Mouse (Mus musculus) megakaryocyte, embryonic 14.5 days (primary cell): ENCODE measurements at regions not wholly inside any gene's neighbourhood (a gene's known extent, or its start where the extent isn't known, plus 50 kb on each side); places are given as distances from the start of the nearest gene placed in this dataset.
A peak's percentile ranks its signal among the peaks of the same experiment; 100 is the strongest.

Experiments used
- H3K27me3 ChIP-seq: replicated peaks from 2 replicates; pipeline ENCODE3; 2012; ENCODE audit warnings: inconsistent platforms
- H3K36me3 ChIP-seq: replicated peaks from 2 replicates; pipeline ENCODE3; 2012; ENCODE audit warnings: low read length, inconsistent platforms, mixed read lengths
- H3K4me1 ChIP-seq: 2 replicates; pipeline ENCODE4 v1.6.1; 2012; ENCODE audit warnings: inconsistent platforms
- H3K4me3 ChIP-seq: replicated peaks from 2 replicates; pipeline ENCODE3; 2012; ENCODE audit warnings: moderate library complexity, mild to moderate bottlenecking, inconsistent platforms
- H3K9me3 ChIP-seq: 2 replicates; pipeline ENCODE4 v1.6.1; 2012; ENCODE audit warnings: inconsistent platforms
- FLI1 ChIP-seq: IDR thresholded peaks from 2 replicates; pipeline ENCODE4 v1.6.1; 2012; ENCODE audit warnings: low read length, inconsistent platforms, mixed read lengths
- GATA1 ChIP-seq: IDR thresholded peaks from 3 replicates; pipeline ENCODE4 v1.6.1; 2012; ENCODE audit warnings: mixed read lengths, low read length, inconsistent platforms, borderline replicate concordance

GRCm38 (mm10) chr8:126833471-126834453 is 111.9 kb downstream of the Tomm20 start:
- TF ChIP-seq GATA1 (no peak), FLI1 (no peak)
- peaks cover 94% of the 10 kb centered on the region for H3K4me1 ChIP-seq
- no peaks in the 10 kb centered on the region for H3K36me3 ChIP-seq
- H3K27me3 ChIP-seq, result no peaks in the 10 kb centered on the region
- H3K4me3 ChIP-seq, result peak overlapping the region; percentile 87
- H3K9me3 ChIP-seq, result no peaks in the 10 kb centered on the region

- TF ChIP-seq GATA1 (no peak), FLI1 (no peak)
- Histone ChIP-seq H3K36me3 (no peaks in the 10 kb centered on the region), H3K9me3 (no peaks in the 10 kb centered on the region), H3K27me3 (no peaks in the 10 kb centered on the region), H3K4me3 (peak overlapping the region; percentile 87), H3K4me1 (peaks cover 94% of the 10 kb centered on the region)
These were observed 112.6 kb downstream of the Tomm20 start for GRCm38 (mm10) chr8:126833006-126833405.

GRCm38 (mm10) chr8:126832163-126832978 is 113.3 kb downstream of the Tomm20 start:
- H3K4me3 ChIP-seq, result peak overlapping the region; percentile 87
- peaks cover 94% of the 10 kb centered on the region for H3K4me1 ChIP-seq
- H3K36me3 ChIP-seq, result no peaks in the 10 kb centered on the region
- H3K27me3 ChIP-seq, result no peaks in the 10 kb centered on the region
- H3K9me3 ChIP-seq, result no peaks in the 10 kb centered on the region
- TF ChIP-seq GATA1 (no peak), FLI1 (no peak)

GRCm38 (mm10) chr8:126831312-126832162 is 114.1 kb downstream of the Tomm20 start:
- H3K4me3 ChIP-seq, result peak overlapping the region; percentile 83
- H3K27me3 ChIP-seq, result no peaks in the 10 kb centered on the region
- TF ChIP-seq FLI1, result no peak
- no peak for TF ChIP-seq GATA1
- no peaks in the 10 kb centered on the region for H3K36me3 ChIP-seq
- H3K9me3 ChIP-seq, result no peaks in the 10 kb centered on the region
- peaks cover 98% of the 10 kb centered on the region for H3K4me1 ChIP-seq

- Histone ChIP-seq H3K27me3 (no peaks in the 10 kb centered on the region), H3K9me3 (no peaks in the 10 kb centered on the region), H3K4me3 (no peak overlapping the region), H3K36me3 (no peaks in the 10 kb centered on the region), H3K4me1 (peaks cover 98% of the 10 kb centered on the region)
- TF ChIP-seq FLI1 (no peak), GATA1 (no peak)
These were observed 115.5 kb downstream of the Tomm20 start for GRCm38 (mm10) chr8:126830242-126830530.

GRCm38 (mm10) chr8:126829376-126830241 is 116.0 kb downstream of the Tomm20 start:
- Histone ChIP-seq H3K27me3 (no peaks in the 10 kb centered on the region), H3K4me3 (peak overlapping the region; percentile 23), H3K9me3 (no peaks in the 10 kb centered on the region), H3K4me1 (peaks cover 98% of the 10 kb centered on the region), H3K36me3 (peaks cover 3% of the 10 kb centered on the region)
- TF ChIP-seq FLI1 (no peak), GATA1 (no peak)

- TF ChIP-seq GATA1 (no peak), FLI1 (no peak)
- Histone ChIP-seq H3K36me3 (peaks cover 5% of the 10 kb centered on the region), H3K4me3 (peak overlapping the region; percentile 2), H3K27me3 (no peaks in the 10 kb centered on the region), H3K9me3 (no peaks in the 10 kb centered on the region), H3K4me1 (peaks cover 87% of the 10 kb centered on the region)
These were observed 117.8 kb downstream of the Tomm20 start for GRCm38 (mm10) chr8:126827681-126828383.

- H3K4me3 ChIP-seq, result peak overlapping the region; percentile 76
- peaks cover 81% of the 10 kb centered on the region for H3K4me1 ChIP-seq
- H3K27me3 ChIP-seq, result no peaks in the 10 kb centered on the region
- peaks cover 5% of the 10 kb centered on the region for H3K36me3 ChIP-seq
- no peaks in the 10 kb centered on the region for H3K9me3 ChIP-seq
- TF ChIP-seq GATA1 (no peak), FLI1 (no peak)
These were observed 119.0 kb downstream of the Tomm20 start for GRCm38 (mm10) chr8:126826328-126827285.
